Mouse (Mus musculus) forebrain, embryonic 11.5 days (tissue): Measurements from ENCODE around the gene Cd79a. TPM values are rescaled to one million over a fixed set of nuclear protein-coding genes. Genes with fewer than 3 reads are reported as not detected.

Experiments
- ATAC-seq: fragments of 200-750 bp; cut with Nextera tagmentation; replicated peaks from 2 replicates; pipeline ENCODE4 v1.8.0; 2017; ENCODE audit warnings: moderate TSS enrichment; ENCODE audit not compliant: low FRiP score
- DNase-seq: peaks from one replicate; pipeline ENCODE4 v3.0.0-alpha.2; 2017; ENCODE audit warnings: low spot score
- H3K27ac ChIP-seq: fragments of 300-500 bp; sonication (generic); 2 replicates; pipeline ENCODE4 v1.5.1; 2014; ENCODE audit warnings: low read depth, low read length
- H3K27me3 ChIP-seq: fragments of 300-500 bp; sonication (generic); 2 replicates; pipeline ENCODE4 v1.6.1; 2014; ENCODE audit warnings: mild to moderate bottlenecking, low read length, mixed read lengths; ENCODE audit not compliant: control insufficient read depth, insufficient read depth
- H3K36me3 ChIP-seq: fragments of 300-500 bp; sonication (generic); 2 replicates; pipeline ENCODE4 v1.6.1; 2014; ENCODE audit warnings: mild to moderate bottlenecking, low read length, moderate library complexity, mixed read lengths; ENCODE audit not compliant: control insufficient read depth, insufficient read depth
- H3K4me1 ChIP-seq: fragments of 300-500 bp; sonication (generic); replicated peaks from 2 replicates; pipeline ENCODE4 v1.6.1; 2014; ENCODE audit warnings: low read length, mixed read lengths; ENCODE audit not compliant: control insufficient read depth, insufficient read depth
- H3K4me2 ChIP-seq: fragments of 300-500 bp; sonication (generic); 2 replicates; pipeline ENCODE4 v1.6.1; 2014; ENCODE audit warnings: low read depth, mild to moderate bottlenecking, low read length, moderate library complexity, mixed read lengths; ENCODE audit not compliant: severe bottlenecking
- H3K4me3 ChIP-seq: fragments of 300-500 bp; sonication (generic); 2 replicates; pipeline ENCODE4 v1.5.1; 2014; ENCODE audit warnings: low read depth, low read length
- H3K9ac ChIP-seq: fragments of 300-500 bp; sonication (generic); 2 replicates; pipeline ENCODE4 v1.6.1; 2014; ENCODE audit warnings: low read length
- H3K9me3 ChIP-seq: fragments of 300-500 bp; sonication (generic); 2 replicates; pipeline ENCODE4 v1.6.1; 2016; ENCODE audit warnings: low read length, mixed read lengths; ENCODE audit not compliant: control insufficient read depth
- WGBS: fragments of 180-500 bp; shearing (Covaris S2); extraction: QIAGEN DNeasy Blood & Tissue Kit; methylation state at CpG from one replicate; pipeline ENCODE4 v1.1.7; 2014; 5-methylcytosine and 5-hydroxymethylcytosine counted together
- polyA plus RNA-seq: library from polyadenylated mRNA; unstranded; fragments of >200 nt; fragmentation: Nextera tagmentation; extraction: Ambion mirVana; gene quantifications from 2 replicates; pipeline ENCODE4 v1.2.1, GENCODE M21; 2014

Cd79a gene
- polyA plus RNA-seq, result 0.31 and 0.37 TPM in 2 replicates

GRCm38 (mm10) chr7:24897224-24897623 lies at the start of gene Cd79a:
Gene Cd79a, plus strand, starts transcription at chr7:24897381.
- Histone ChIP-seq H3K27me3 (no peaks in the 10 kb centered on the region), H3K4me3 (no peak within 1 kb of the TSS), H3K27ac (no peak within 1 kb of the TSS), H3K9ac (no peak within 1 kb of the TSS), H3K4me2 (no peak within 1 kb of the TSS), H3K4me1 (no peaks in the 10 kb centered on the region), H3K9me3 (no peaks in the 10 kb centered on the region), H3K36me3 (no peaks in the 10 kb centered on the region; the same call in 1 of the 2 replicates)
- 79% methylated on average over 12 of the region's 12 CpGs for WGBS
- ATAC-seq (no peak), DNase-seq (no peak)

GRCm38 (mm10) chr7:24850162-24850561 lies 47.0 kb upstream of the Cd79a start:
- Histone ChIP-seq H3K9ac (no peak overlapping the region), H3K27me3 (no peaks in the 10 kb centered on the region), H3K4me2 (no peak overlapping the region), H3K4me3 (no peak overlapping the region), H3K9me3 (no peaks in the 10 kb centered on the region), H3K4me1 (no peaks in the 10 kb centered on the region), H3K27ac (no peak overlapping the region), H3K36me3 (no peaks in the 10 kb centered on the region)
- 28% methylated on average over 5 of the region's 5 CpGs for WGBS
- ATAC-seq, result no peak
- no peak for DNase-seq

DNA sequence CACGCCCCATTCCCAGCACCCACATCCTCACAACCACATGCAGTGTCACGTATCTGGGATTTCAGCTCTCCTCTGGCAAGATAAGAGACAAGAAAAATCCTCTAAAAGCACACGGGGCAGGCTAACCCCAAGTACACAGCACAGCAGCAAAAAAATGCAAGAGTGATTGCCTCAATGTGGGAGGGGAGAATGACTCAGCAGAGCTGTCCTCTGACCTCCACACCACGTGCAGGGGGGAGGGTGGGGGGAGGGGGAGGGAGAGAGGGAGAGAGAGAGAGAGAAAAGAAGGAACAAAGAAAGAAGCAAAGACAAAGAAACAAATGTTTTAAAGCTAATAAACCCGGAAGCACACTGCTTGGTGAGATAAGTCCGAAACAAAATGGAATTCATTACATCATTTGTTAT lies 46.3 kb upstream of the Cd79a start:
- DNase-seq (no peak), ATAC-seq (no peak)
- H3K9ac ChIP-seq, result no peak overlapping the region
- no peak overlapping the region for H3K4me3 ChIP-seq
- no peaks in the 10 kb centered on the region for H3K36me3 ChIP-seq
- H3K4me2 ChIP-seq, result no peak overlapping the region
- H3K4me1 ChIP-seq, result no peaks in the 10 kb centered on the region
- H3K9me3 ChIP-seq, result no peaks in the 10 kb centered on the region
- H3K27ac ChIP-seq, result no peak overlapping the region
- 37% methylated on average over 6 of the region's 6 CpGs for WGBS
- no peaks in the 10 kb centered on the region for H3K27me3 ChIP-seq

- DNase-seq (no peak), ATAC-seq (no peak)
- Histone ChIP-seq H3K9me3 (no peaks in the 10 kb centered on the region), H3K4me2 (no peak overlapping the region), H3K27ac (no peak overlapping the region), H3K27me3 (no peaks in the 10 kb centered on the region), H3K36me3 (no peaks in the 10 kb centered on the region), H3K4me3 (no peak overlapping the region), H3K4me1 (no peaks in the 10 kb centered on the region; the same call in 1 of the 2 replicates), H3K9ac (no peak overlapping the region)
- WGBS, result 85% methylated on average over 5 of the region's 5 CpGs
Measured at GRCm38 (mm10) chr7:24851596-24852325, 45.4 kb upstream of the Cd79a start.

- Histone ChIP-seq H3K36me3 (no peaks in the 10 kb centered on the region), H3K4me3 (no peak overlapping the region), H3K9me3 (no peaks in the 10 kb centered on the region), H3K9ac (no peak overlapping the region), H3K4me2 (no peak overlapping the region), H3K27me3 (no peaks in the 10 kb centered on the region), H3K27ac (no peak overlapping the region), H3K4me1 (no peaks in the 10 kb centered on the region; the same call in 1 of the 2 replicates)
- ATAC-seq (no peak), DNase-seq (no peak)
- WGBS, result 87% methylated on average over 8 of the region's 8 CpGs
Measured at GRCm38 (mm10) chr7:24852557-24853232, 44.5 kb upstream of the Cd79a start.

GRCm38 (mm10) chr7:24853233-24853563 lies 44.0 kb upstream of the Cd79a start:
- Histone ChIP-seq H3K27ac (no peak overlapping the region), H3K4me1 (no peaks in the 10 kb centered on the region; the same call in 1 of the 2 replicates), H3K9ac (no peak overlapping the region), H3K9me3 (no peaks in the 10 kb centered on the region), H3K27me3 (no peaks in the 10 kb centered on the region), H3K4me2 (no peak overlapping the region), H3K36me3 (no peaks in the 10 kb centered on the region), H3K4me3 (no peak overlapping the region)
- ATAC-seq (no peak), DNase-seq (no peak)

- WGBS, result 41% methylated on average over 7 of the region's 7 CpGs
- no peak overlapping the region for H3K4me2 ChIP-seq
- H3K9ac ChIP-seq, result peak overlapping the region; percentile 24; the same call in 1 of the 2 replicates
- no peak overlapping the region for H3K4me3 ChIP-seq
- ATAC-seq, result no peak
- no peaks in the 10 kb centered on the region; the same call in 1 of the 2 replicates for H3K4me1 ChIP-seq
- no peaks in the 10 kb centered on the region for H3K27me3 ChIP-seq
- no peak for DNase-seq
- no peaks in the 10 kb centered on the region for H3K36me3 ChIP-seq
- H3K27ac ChIP-seq, result no peak overlapping the region
- no peaks in the 10 kb centered on the region for H3K9me3 ChIP-seq
Measured at GRCm38 (mm10) chr7:24853695-24854094, 43.5 kb upstream of the Cd79a start.

DNA sequence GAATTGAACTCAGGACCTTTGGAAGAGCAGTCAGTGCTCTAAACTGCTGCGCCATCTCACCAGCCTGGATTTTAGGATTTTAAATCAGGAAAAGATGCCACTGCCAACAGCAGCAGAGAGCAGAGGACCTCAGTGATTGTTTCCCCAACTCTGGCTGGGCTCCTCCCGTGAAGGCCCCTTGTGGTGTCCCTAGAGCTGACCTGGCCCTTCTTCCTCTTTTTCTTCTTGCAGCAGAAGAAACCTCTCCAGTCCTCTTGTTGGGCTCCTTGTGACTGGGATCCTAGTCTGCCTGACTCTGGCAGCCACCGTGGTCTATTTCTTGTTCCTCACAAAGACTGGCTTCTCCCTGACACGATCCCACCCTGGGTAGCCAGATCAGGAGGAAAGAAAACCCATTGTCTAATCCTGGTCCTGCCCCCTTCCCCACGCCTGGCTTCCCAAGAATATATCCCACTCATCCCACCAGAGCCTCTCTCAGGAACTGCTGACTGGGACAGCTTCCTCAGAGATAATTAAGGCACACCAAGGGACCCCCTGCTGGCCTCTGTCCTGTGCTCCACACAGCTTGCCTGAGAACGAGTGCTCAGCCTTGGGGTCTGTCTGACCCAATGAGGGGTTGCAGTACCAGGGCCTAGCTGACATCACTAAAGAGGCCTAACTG lies 40.6 kb upstream of the Cd79a start:
- no peak for DNase-seq
- H3K27ac ChIP-seq, result no peak overlapping the region
- H3K9me3 ChIP-seq, result no peaks in the 10 kb centered on the region
- no peak for ATAC-seq
- WGBS, result 32% methylated on average over 6 of the region's 6 CpGs
- no peaks in the 10 kb centered on the region for H3K27me3 ChIP-seq
- H3K4me2 ChIP-seq, result no peak overlapping the region
- H3K36me3 ChIP-seq, result no peaks in the 10 kb centered on the region
- H3K4me1 ChIP-seq, result no peaks in the 10 kb centered on the region; the same call in 1 of the 2 replicates
- peak overlapping the region; percentile 12; the same call in 1 of the 2 replicates for H3K9ac ChIP-seq
- H3K4me3 ChIP-seq, result no peak overlapping the region
